Mouse (Mus musculus) erythroblast, embryonic 14.5 days (primary cell): ENCODE measurements around the gene Arfgef3.

Source experiments
- GATA1 ChIP-seq: IDR thresholded peaks from 2 replicates; pipeline ENCODE4 v1.6.1; 2012; ENCODE audit warnings: low read length, inconsistent platforms, mixed read lengths
- TAL1 ChIP-seq: IDR thresholded peaks from 3 replicates; pipeline ENCODE4 v1.6.1; 2012; ENCODE audit warnings: low read length, inconsistent platforms, mixed read lengths

DNA sequence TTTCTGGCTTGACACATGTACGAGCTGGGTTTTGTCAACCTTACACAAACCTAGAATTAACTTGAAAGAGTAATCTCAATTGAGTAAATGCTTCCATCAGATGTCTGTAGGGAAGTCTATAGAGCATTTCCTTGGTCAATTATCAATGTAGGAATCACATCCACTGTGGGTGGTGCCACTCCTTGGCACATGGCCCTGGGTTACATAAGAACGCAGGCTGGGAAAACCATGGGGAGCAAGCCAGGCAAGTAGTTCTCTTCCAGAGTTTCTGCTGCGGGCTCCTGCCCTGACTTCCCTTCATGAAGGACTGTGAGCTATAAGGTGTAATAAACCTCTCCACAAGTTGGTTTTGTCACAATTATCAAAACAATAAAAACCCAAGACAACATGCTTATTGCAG lies 100.2 kb downstream of the Arfgef3 start:
- TF ChIP-seq GATA1 (no peak), TAL1 (no peak)
